Mouse (Mus musculus): ENCODE measurements around the gene Dync1i2.

DNA sequence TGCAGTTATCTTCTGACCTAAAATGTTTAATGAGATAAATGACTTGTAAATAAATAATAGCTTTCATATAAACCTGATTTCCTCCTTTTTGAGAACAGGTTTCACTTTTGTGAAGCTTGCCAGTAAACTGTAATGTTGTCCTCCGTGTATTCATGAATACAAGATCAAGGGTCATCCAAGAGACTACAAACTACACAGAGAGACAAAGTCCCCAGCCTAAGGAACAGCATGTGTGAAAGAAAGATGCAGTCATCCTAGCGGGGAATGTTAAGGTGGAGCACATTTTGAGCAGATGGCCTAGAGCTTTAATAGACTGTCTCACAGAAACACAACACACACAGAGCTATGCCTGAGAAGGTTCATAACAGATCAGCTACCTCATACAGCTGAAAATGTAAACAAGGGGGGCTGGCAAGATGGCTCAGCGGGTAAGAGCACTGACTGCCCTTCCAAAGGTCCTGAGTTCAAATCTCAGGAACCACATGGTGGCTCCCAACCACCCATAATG, 90.7 kb downstream of the Dync1i2 start:
- TF ChIP-seq CEBPB (IDR thresholded peaks at IDR 0.05; ENCODE audit: insufficient read depth, poor library complexity, severe bottlenecking) (no peak), POLR2A (IDR thresholded peaks at IDR 0.05; ENCODE audit: insufficient read length, low read depth) (no peak), MAX (IDR thresholded peaks at IDR 0.05; ENCODE audit: low read depth) (no peak), TCF12 (IDR thresholded peaks at IDR 0.05; ENCODE audit: insufficient read depth, poor library complexity, severe bottlenecking) (no peak), USF1 (IDR thresholded peaks at IDR 0.05; ENCODE audit: low read depth) (no peak), POLR2AphosphoS2 (IDR thresholded peaks at IDR 0.05; ENCODE audit: insufficient read length, low read depth) (no peak), MYOG (IDR thresholded peaks at IDR 0.05; ENCODE audit: control insufficient read depth in 1 of 3, insufficient read depth in 1 of 3, insufficient read length in 2 of 3, low read depth in 2 of 3) (no peak)

Measured in myocyte (in vitro differentiated cells).